Mouse (Mus musculus) brain, embryonic 14.5 days (tissue): Measurements from ENCODE around the gene Sept9.

Experiments
- CTCF ChIP-seq: fragments of 200-500 bp; IDR thresholded peaks from 2 replicates; pipeline ENCODE4 v1.5.1; 2012; ENCODE audit warnings: inconsistent platforms, mild to moderate bottlenecking, moderate library complexity, borderline replicate concordance; ENCODE audit not compliant: insufficient read depth, insufficient read length; ENCODE audit errors: extremely low read depth
- POLR2A ChIP-seq: fragments of 200-500 bp; IDR thresholded peaks from 2 replicates; pipeline ENCODE4 v1.6.1; 2012; ENCODE audit warnings: mild to moderate bottlenecking, inconsistent platforms, borderline replicate concordance; ENCODE audit not compliant: poor library complexity, insufficient read depth, insufficient read length, severe bottlenecking; ENCODE audit errors: extremely low read depth

- TF ChIP-seq CTCF = no peak
- no peak for TF ChIP-seq POLR2A
These were observed 122.8 kb downstream of the Sept9 start for GRCm38 (mm10) chr11:117322311-117322710.
